Mouse (Mus musculus) left cerebral cortex, adult 2 months (tissue): ENCODE results near the gene Tm4sf4. TPM values are rescaled to one million over a fixed set of nuclear protein-coding genes. Genes with fewer than 3 reads are reported as not detected.

Experiments
- DNase-seq, 2 experiments: peaks; one replicate each; pipeline ENCODE4 v3.0.0; 2021 to 2022; ENCODE audit warnings: low spot score in 2 of 2, mixed read lengths in 1 of 2; ENCODE audit errors: extremely low spot score in 1 of 2
- H3K27ac ChIP-seq: fragments of 200-600 bp; 2 replicates; pipeline ENCODE4 v1.8.1; 2022
- H3K4me3 ChIP-seq: fragments of 200-600 bp; 2 replicates; pipeline ENCODE4 v1.8.1; 2022
- CTCF ChIP-seq: fragments of 200-600 bp; IDR thresholded peaks from 2 replicates; pipeline ENCODE4 v1.8.1; 2022; ENCODE audit warnings: antibody characterized with exemption, mild to moderate bottlenecking, moderate library complexity
- intact Hi-C: fragments of 180-260 bp; cut with DNase I; formaldehyde crosslinking; loops from one replicate; pipeline ENCODE4 v1.15.1; 2025
- total RNA-seq, 2 experiments: library from RNA; stranded (reverse); gene quantifications; 2 replicates each; pipeline ENCODE4 v1.2.3; 2021

The Tm4sf4 gene
- total RNA-seq, 2 experiments from 2014 or later = not detected

GRCm38 (mm10) chr3:57486068-57486467, 61.0 kb downstream of the Tm4sf4 start:
- no peak for TF ChIP-seq CTCF
- intact Hi-C loops = no loop called here
- no peak for DNase-seq
- H3K27ac ChIP-seq = no peak overlapping the region
- no peak overlapping the region for H3K4me3 ChIP-seq

- DNase-seq = no peak
- intact Hi-C loops = no loop called here
- TF ChIP-seq CTCF = no peak
- Histone ChIP-seq H3K4me3 (no peak overlapping the region), H3K27ac (no peak overlapping the region)
Measured at GRCm38 (mm10) chr3:57487455-57488153, 62.5 kb downstream of the Tm4sf4 start.

Other genes starting within 250 kb of the Tm4sf4 start
- 10 to 100 TPM; 13.7 to 17.6 TPM for gene Tm4sf1, start 123.3 kb upstream of the Tm4sf4 start, total RNA-seq
- gene Wwtr1, start 150.6 kb downstream of the Tm4sf4 start, total RNA-seq = 10 to 100 TPM; 12.0 to 12.4 TPM
- gene Commd2, start 226.4 kb downstream of the Tm4sf4 start, total RNA-seq = 10 to 100 TPM; 21.8 to 22.9 TPM